Mouse (Mus musculus) liver, adult (tissue): ENCODE data around the gene Gm3839.
"Not testable (repeated sequence)": the region's sequence is repeated elsewhere in the genome, so short reads cannot be mapped to it uniquely, and the experiment has no call there.

Experiments used
- GATA4 ChIP-seq: IDR thresholded peaks from 2 replicates; pipeline ENCODE4 v1.6.1; 2014; ENCODE audit warnings: mild to moderate bottlenecking, low read length; ENCODE audit not compliant: insufficient replicate concordance

Gm3839 gene

DNA sequence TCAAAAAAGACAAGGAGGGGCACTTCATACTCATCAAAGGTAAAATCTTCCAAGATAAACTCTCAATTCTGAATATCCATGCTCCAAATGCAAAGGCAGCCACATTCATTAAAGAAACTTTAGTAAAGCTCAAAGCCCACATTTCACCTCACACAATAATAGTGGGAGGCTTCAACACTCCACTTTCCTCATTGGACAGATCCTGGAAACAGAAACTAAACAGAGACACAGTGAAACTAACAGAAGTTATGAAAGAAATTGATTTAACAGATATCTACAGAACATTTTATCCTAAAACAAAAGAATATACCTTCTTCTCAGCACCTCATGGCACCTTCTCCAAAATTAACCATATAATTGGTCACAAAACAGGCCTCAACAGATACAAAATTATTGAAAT lies at the start of gene Gm3839:
Gm3839 (minus strand) TSS at position 101 of the 400 bp plus-strand sequence.
- not testable (repeated sequence) for TF ChIP-seq GATA4

DNA sequence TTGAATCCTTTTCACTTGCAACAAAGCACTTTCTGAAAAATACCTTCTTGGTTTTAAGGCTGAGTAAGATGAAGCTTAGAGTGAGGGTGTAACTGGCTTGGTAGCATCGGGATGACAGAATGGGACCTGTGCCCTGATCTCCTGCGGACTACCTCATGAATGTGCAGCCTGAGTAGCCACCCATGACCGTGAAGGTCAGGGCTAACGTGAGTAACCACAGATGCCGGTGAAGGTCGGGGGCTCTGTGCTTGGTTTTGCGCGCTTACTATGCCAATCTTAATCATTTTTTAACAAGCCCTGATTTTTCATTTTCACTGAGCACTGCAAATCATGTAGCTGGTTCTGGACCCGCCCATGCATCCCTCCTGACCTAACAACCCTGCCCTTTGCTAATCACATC lies 49.1 kb upstream of the Gm3839 start:
- no peak for TF ChIP-seq GATA4

DNA sequence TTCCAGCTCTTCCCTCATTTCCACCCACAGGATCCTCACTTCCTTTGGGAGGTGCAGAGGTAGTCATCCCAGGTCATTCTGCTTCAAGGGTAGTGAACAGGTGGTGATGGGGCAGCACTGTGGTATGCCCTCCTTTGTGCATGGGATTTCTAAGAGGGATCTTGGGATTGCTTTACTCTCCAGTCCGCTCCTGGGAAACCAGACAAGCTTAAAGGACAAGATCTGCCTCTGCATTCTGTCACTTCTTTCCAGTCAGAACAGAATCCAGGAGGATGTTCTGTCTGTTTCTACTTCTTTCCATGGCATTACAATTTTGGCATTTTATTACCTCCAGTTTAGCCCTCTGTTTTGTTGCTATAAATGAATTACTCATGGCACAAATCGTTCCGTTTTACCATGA lies 21.3 kb upstream of the Gm3839 start:
- no peak for TF ChIP-seq GATA4

DNA sequence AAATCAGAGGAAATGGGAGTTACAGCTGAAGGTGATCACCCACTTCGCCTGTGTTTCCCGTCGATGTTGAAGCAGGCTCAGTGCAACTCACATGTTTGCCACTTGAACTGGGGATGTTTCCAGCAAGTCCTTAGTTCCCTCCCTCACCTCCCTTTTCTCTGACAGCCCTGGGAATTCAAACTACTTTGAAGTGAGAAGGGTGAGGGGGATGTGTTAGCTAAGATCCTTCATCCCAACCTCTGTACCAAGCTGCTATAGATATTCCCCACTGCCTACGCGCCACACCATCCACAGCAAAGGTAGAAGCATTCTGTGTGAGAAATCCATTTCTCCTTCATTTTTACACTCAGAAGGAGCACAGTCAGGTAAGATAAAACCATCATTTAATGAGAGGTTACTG lies 18.7 kb upstream of the Gm3839 start:
- TF ChIP-seq GATA4 = no peak

DNA sequence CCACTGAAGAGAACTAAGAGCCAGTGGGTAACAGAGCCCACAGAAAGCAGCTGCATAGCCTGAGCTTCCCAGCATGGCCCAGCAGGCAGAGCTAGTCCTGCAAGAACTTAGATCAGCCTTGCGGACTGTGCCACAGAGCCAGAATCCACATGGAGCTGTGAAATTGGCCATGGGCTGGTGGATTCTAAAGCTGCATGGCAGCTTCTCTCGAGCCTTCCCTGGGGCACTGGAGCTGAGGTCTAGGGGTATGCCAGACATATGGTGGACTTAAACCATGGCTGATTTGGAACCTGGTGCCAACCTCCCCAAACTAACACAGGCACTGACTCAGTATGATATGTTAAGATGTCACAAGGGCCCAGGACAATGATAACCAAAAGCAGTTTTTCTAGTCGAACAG lies 10.4 kb downstream of the Gm3839 start:
- no peak for TF ChIP-seq GATA4

DNA sequence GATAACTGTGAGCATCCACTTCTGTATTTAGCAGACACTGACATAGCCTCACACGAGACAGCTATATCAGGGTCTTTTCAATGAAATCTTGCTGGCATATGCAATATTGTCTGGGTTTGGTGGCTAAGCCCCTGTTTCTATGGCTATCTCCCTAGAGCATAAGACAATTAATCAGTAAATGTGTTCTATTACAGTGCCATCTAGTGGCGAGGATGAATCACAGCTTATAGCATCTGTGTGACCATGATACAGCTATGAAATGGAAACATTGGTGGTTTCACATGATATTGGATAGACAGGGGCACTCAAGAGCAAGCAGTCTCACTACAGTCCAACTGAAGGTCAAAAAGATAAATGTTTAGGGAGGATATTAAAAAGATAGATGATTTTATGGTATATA lies 26.5 kb downstream of the Gm3839 start:
- TF ChIP-seq GATA4 = no peak

DNA sequence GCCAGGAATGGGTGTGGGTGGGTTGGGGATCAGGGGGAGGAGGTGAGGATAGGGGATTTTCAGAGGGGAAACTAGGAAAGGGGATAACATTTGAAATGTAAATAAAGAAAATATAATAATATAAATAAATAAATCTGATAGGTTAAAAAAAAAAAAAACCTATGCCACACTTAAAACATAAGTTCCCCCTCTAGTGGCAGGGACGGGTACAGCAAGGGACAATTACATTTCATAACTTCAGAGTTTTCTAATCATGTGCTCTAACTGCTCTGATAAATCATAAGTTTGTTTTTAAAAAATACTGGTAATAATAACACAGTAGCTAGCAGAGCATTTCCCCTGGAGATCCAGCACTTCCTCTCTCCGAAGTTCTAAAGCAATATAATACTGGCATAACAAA lies 49.4 kb downstream of the Gm3839 start:
- no peak for TF ChIP-seq GATA4

DNA sequence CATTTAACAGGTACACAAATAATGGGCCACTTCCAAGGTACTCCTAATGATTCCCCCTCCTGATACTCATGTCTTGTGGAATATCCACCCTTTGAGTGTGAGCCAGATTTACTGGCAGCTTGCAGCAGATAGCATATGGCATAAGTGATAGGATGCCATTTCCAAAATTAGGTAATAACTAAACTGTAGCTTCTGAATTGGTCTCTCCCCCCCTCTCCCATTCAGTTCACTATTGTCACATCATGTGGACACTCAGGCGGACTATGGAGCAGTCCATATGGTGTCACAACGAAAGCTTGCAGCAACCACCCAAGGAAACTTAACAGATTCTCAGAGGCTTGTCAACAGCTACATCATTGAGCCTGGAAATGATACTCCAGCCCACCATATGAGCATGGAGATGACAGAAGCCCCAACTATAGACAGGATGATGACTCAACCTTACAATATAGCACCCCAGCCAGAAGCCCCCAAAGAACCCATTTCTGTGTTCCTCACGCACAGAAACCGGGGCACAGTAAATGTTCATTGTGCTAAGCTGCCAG lies 99.3 kb downstream of the Gm3839 start:
- TF ChIP-seq GATA4 = no peak

DNA sequence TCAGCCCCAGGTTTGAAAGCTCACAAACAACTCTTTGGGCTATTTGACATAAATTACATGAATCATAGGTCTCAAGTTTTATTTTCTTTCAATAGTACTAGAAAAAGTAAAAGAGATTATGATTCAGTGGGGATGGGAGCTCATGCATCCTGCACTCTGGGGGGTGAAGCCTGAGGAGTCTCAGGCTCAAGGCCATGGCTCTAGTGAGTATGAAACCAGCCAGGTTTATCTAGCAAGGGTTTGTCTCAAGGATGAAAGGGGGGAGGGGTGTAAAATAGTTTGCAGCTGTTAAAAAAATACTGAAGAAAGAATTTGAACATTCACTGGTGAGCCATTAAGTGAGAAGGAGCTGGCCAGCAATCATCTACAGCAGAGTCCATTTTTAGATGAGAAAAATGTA lies 108.5 kb downstream of the Gm3839 start:
- no peak for TF ChIP-seq GATA4

DNA sequence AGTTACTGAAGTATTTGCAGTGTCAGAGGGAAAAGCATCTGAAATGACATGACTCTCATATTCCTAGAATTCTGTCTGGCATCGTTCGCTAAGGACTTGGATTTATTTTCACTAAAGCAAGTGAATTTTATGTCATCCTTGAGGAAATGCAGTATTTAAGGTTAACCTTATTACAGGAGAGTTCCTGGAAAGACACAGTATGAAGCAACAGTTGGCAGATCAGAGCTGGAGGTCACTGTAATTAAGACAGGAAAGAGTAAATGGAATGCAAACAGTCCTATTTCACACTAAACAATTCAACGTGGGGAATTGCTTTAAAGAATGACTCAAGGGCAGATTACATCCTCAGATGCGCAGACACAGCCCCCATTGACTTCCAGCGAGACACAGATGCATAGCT lies 112.0 kb downstream of the Gm3839 start:
- TF ChIP-seq GATA4 = no peak

DNA sequence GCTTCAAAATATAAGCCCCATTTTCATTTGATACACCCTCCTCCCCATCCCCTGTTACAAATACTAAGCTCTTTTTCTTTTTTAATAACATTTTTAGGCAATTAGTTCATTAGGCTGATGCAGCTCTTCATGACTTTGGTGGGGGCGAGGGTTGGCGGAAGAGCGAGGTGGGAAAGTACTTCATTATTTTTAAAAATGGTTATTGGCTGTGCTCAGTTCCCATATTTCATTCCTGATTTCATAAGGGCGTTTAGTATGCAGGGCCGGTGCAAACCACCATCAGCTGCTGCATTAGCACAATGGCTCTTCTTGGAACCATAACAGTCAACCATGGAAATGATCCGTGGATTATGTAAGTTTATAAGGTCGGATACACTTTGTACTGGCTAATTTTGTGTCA lies 124.4 kb downstream of the Gm3839 start:
- TF ChIP-seq GATA4 = no peak
